Mouse (Mus musculus): ENCODE measurements at regions not wholly inside any gene's neighbourhood (a gene's known extent, or its start where the extent isn't known, plus 50 kb on each side); places are given as distances from the start of the nearest gene placed in this dataset.

DNA sequence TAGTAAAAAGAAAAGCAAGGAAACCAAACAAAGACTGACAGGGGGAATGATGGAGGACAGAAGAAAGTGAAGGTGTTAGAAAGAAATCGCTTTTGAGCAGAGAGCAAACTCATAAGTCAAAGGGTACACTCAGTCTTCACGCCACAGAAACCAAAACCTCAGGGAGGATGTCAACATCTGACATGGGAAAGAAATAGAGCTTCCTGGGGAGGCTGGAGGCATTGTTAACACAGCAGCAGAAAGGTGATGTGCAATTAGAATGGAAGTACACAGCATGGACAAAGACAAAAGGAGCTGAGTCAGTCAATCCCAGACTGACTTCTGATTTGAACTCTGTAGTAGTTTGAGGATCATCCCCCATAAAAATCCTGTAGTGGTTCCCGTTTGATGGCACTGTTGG lies 261.2 kb upstream of the Clec14a start:
- Histone ChIP-seq H3K4me2 (ENCODE audit: low read length) (no peak overlapping the region), H3K9ac (ENCODE audit: low read depth, low read length) (no peak overlapping the region), H3K36me3 (ENCODE audit: control insufficient read depth, insufficient read depth, low read length) (no peaks in the 10 kb centered on the region), H3K27ac (ENCODE audit: low read depth, low read length) (no peak overlapping the region), H3K9me3 (ENCODE audit: control insufficient read depth, low read length) (no peaks in the 10 kb centered on the region), H3K4me1 (ENCODE audit: control insufficient read depth, insufficient read depth, low read depth, low read length) (no peaks in the 10 kb centered on the region), H3K4me3 (ENCODE audit: low read length) (no peak overlapping the region), H3K27me3 (replicated peaks; ENCODE audit: control insufficient read depth, insufficient read depth, low read length) (no peaks in the 10 kb centered on the region)
- ATAC-seq, result no peak
- WGBS, result 54% methylated on average over 3 of the region's 3 CpGs

DNA sequence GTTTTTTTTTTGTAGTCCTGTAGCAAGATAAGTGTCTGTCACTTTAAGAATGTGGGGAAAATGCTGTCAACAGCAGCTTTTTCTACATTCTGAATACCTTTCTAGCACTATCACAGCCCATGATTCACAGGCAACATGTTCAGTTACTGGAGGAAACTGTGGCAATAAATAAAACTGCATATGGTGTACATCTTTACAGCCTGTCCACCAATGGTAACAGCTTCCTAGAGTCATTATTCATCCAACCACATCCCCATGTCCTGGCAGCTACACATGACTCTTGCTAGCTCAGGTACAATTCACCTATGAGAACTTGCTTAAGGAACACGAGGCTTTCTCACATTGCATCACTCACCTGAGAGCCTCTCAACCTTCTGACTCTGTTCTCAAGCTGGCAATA lies 247.7 kb upstream of the Clec14a start:
- no peak for ATAC-seq
- no peaks in the 10 kb centered on the region for H3K36me3 ChIP-seq (ENCODE audit: control insufficient read depth, insufficient read depth, low read length)
- no peaks in the 10 kb centered on the region for H3K27me3 ChIP-seq (replicated peaks; ENCODE audit: control insufficient read depth, insufficient read depth, low read length)
- WGBS, result 52% methylated on average over 1 of the region's 1 CpGs
- no peak overlapping the region for H3K9ac ChIP-seq (ENCODE audit: low read depth, low read length)
- no peaks in the 10 kb centered on the region for H3K4me1 ChIP-seq (ENCODE audit: control insufficient read depth, insufficient read depth, low read depth, low read length)
- H3K9me3 ChIP-seq (ENCODE audit: control insufficient read depth, low read length), result no peaks in the 10 kb centered on the region
- no peak overlapping the region for H3K27ac ChIP-seq (ENCODE audit: low read depth, low read length)
- H3K4me2 ChIP-seq (ENCODE audit: low read length), result no peak overlapping the region
- H3K4me3 ChIP-seq (ENCODE audit: low read length), result no peak overlapping the region

DNA sequence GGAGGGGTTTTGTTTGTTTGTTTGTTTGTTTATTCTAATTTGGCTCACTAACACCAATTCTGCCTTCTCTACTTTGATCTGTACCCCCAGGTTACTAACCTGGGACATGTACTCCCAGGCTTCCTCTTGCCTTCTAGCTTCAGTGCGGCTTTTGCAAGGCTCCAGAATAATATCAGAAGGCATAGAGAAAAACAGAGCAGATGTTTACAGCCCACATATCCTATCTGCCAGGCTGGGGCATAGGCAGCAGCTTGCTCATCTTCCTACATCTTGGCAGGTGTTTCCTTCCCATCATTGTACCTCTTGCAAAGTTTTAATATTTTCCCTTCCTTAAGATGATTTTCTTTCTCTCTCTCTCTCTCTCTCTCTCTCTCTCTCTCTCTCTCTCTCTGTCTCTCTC lies 244.9 kb upstream of the Clec14a start:
- Histone ChIP-seq H3K4me2 (ENCODE audit: low read length) (no peak overlapping the region), H3K9ac (ENCODE audit: low read depth, low read length) (no peak overlapping the region), H3K9me3 (ENCODE audit: control insufficient read depth, low read length) (no peaks in the 10 kb centered on the region), H3K4me1 (ENCODE audit: control insufficient read depth, insufficient read depth, low read depth, low read length) (no peaks in the 10 kb centered on the region), H3K36me3 (ENCODE audit: control insufficient read depth, insufficient read depth, low read length) (no peaks in the 10 kb centered on the region), H3K4me3 (ENCODE audit: low read length) (no peak overlapping the region), H3K27ac (ENCODE audit: low read depth, low read length) (no peak overlapping the region), H3K27me3 (replicated peaks; ENCODE audit: control insufficient read depth, insufficient read depth, low read length) (no peaks in the 10 kb centered on the region)
- WGBS, result 97% methylated on average over 1 of the region's 1 CpGs
- ATAC-seq, result no peak

DNA sequence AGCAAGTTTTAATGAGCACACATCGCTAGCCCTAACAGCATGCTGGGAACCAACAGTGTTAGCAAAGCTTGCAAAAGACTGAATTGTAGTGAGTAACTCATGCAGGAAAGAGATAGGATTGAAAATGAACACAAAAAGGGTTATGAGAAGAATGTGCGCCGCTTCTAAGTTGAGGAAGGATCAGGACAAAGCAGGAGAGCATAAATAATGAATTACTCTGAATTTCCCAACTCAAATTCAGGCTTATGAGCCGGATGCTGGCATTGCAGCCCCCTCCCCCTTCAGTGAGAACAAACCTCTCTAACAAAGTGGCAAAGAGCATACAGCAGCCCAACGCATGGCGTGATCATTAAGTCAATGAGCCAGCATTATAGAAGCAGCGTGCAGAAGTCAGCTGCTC lies 243.6 kb upstream of the Clec14a start:
- peak overlapping the region; percentile 42 for H3K4me2 ChIP-seq (ENCODE audit: low read length)
- H3K27ac ChIP-seq (ENCODE audit: low read depth, low read length), result no peak overlapping the region
- WGBS, result 26% methylated on average over 7 of the region's 7 CpGs
- ATAC-seq, result peak; percentile 90
- peak overlapping the region; percentile 47; the same call in 1 of the 2 replicates for H3K9ac ChIP-seq (ENCODE audit: low read depth, low read length)
- no peak overlapping the region for H3K4me3 ChIP-seq (ENCODE audit: low read length)
- H3K9me3 ChIP-seq (ENCODE audit: control insufficient read depth, low read length), result no peaks in the 10 kb centered on the region
- no peaks in the 10 kb centered on the region for H3K27me3 ChIP-seq (replicated peaks; ENCODE audit: control insufficient read depth, insufficient read depth, low read length)
- H3K4me1 ChIP-seq (ENCODE audit: control insufficient read depth, insufficient read depth, low read depth, low read length), result no peaks in the 10 kb centered on the region
- no peaks in the 10 kb centered on the region for H3K36me3 ChIP-seq (ENCODE audit: control insufficient read depth, insufficient read depth, low read length)

DNA sequence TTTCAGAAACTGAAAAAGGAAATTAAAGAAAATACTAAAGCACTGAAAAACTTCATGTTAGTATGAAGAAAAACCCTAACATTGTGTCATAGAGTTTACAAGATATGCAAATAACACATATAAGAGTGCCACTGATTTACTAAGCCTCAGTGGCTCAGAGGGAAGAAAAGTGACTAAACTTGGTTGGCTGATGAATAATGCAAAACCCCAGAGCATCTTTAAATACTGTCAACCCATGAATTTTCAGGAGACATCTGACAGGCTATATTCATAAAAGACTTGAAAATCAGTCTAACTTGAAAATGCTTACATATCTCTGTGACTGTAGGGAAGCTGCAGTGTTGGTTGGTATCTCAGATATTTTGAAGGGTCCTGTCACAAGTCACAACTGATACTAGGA lies 235.2 kb upstream of the Clec14a start:
- no peaks in the 10 kb centered on the region for H3K4me1 ChIP-seq (ENCODE audit: control insufficient read depth, insufficient read depth, low read depth, low read length)
- no peak overlapping the region for H3K4me2 ChIP-seq (ENCODE audit: low read length)
- no peaks in the 10 kb centered on the region for H3K9me3 ChIP-seq (ENCODE audit: control insufficient read depth, low read length)
- H3K27ac ChIP-seq (ENCODE audit: low read depth, low read length), result no peak overlapping the region
- no peak overlapping the region for H3K9ac ChIP-seq (ENCODE audit: low read depth, low read length)
- H3K4me3 ChIP-seq (ENCODE audit: low read length), result no peak overlapping the region
- ATAC-seq, result no peak
- H3K36me3 ChIP-seq (ENCODE audit: control insufficient read depth, insufficient read depth, low read length), result no peaks in the 10 kb centered on the region
- no peaks in the 10 kb centered on the region for H3K27me3 ChIP-seq (replicated peaks; ENCODE audit: control insufficient read depth, insufficient read depth, low read length)

DNA sequence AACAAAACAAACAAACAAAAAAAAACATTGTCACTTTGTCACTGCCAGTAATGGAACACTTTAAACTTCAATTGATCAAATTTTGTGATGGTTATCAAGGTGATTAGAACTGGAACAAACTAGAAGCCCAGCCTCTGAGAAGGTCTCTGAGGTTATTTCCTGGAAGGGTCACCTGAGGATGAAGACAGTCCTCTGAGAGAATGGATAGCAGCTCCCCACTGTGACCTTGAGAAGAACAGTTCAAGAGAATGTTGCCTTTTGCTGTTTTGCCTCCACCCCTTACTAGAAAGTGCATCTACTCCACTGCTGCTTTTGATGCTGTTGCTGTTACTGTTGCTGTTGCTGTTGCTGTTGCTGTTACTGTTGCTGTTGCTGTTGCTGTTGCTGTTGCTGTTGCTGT lies 205.1 kb upstream of the Clec14a start:
- no peak for ATAC-seq
- Histone ChIP-seq H3K4me1 (ENCODE audit: control insufficient read depth, insufficient read depth, low read depth, low read length) (no peaks in the 10 kb centered on the region), H3K9me3 (ENCODE audit: control insufficient read depth, low read length) (no peaks in the 10 kb centered on the region), H3K36me3 (ENCODE audit: control insufficient read depth, insufficient read depth, low read length) (no peaks in the 10 kb centered on the region), H3K4me2 (ENCODE audit: low read length) (no peak overlapping the region), H3K27ac (ENCODE audit: low read depth, low read length) (no peak overlapping the region), H3K9ac (ENCODE audit: low read depth, low read length) (no peak overlapping the region), H3K4me3 (ENCODE audit: low read length) (no peak overlapping the region), H3K27me3 (replicated peaks; ENCODE audit: control insufficient read depth, insufficient read depth, low read length) (no peaks in the 10 kb centered on the region)

DNA sequence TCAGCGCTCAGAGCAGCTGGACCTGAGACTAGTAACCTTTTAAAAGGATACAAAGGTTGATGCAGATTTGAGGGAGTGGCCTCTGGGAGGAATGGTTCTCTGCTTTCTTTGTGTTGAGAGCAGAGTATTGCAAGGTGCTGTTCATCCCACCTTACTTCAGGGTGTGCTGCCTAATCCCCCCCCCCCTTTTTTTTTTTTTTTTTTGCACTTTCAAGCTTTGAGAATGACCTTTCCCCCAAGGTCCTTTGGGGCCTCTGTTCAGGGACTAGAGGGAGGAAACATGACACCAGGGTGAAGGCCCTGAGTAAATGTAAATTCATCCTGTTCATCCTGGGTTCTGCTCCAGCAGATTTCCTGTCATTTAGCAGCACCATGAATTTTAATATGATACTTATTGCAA lies 204.4 kb upstream of the Clec14a start:
- Histone ChIP-seq H3K4me2 (ENCODE audit: low read length) (no peak overlapping the region), H3K4me3 (ENCODE audit: low read length) (no peak overlapping the region), H3K4me1 (ENCODE audit: control insufficient read depth, insufficient read depth, low read depth, low read length) (no peaks in the 10 kb centered on the region), H3K9me3 (ENCODE audit: control insufficient read depth, low read length) (no peaks in the 10 kb centered on the region), H3K9ac (ENCODE audit: low read depth, low read length) (no peak overlapping the region), H3K36me3 (ENCODE audit: control insufficient read depth, insufficient read depth, low read length) (no peaks in the 10 kb centered on the region), H3K27me3 (replicated peaks; ENCODE audit: control insufficient read depth, insufficient read depth, low read length) (no peaks in the 10 kb centered on the region), H3K27ac (ENCODE audit: low read depth, low read length) (no peak overlapping the region)
- 55% methylated on average over 1 of the region's 1 CpGs for WGBS
- no peak for ATAC-seq

DNA sequence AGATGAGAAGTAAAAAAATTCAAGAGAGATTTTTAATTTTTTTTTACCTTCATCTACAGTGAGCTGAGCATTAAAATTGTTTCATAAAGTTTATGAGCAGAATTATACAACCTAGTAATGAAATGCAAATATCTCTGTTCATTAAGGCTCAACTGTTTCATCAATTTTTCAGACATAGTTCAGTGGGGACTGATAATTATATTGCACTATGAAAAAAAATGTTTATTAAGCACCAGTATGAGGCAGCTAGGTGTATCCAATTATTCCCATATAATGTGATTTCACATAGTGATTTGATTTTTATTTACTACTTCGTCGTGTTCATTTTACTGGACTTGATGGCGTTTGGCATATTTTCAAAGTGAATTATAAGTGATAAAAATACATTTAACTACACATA lies 191.4 kb upstream of the Clec14a start:
- WGBS, result 82% methylated on average over 3 of the region's 3 CpGs
- Histone ChIP-seq H3K9ac (ENCODE audit: low read depth, low read length) (no peak overlapping the region), H3K9me3 (ENCODE audit: control insufficient read depth, low read length) (no peaks in the 10 kb centered on the region), H3K27me3 (replicated peaks; ENCODE audit: control insufficient read depth, insufficient read depth, low read length) (no peaks in the 10 kb centered on the region), H3K4me1 (ENCODE audit: control insufficient read depth, insufficient read depth, low read depth, low read length) (no peaks in the 10 kb centered on the region), H3K4me3 (ENCODE audit: low read length) (no peak overlapping the region), H3K27ac (ENCODE audit: low read depth, low read length) (no peak overlapping the region), H3K36me3 (ENCODE audit: control insufficient read depth, insufficient read depth, low read length) (no peaks in the 10 kb centered on the region), H3K4me2 (ENCODE audit: low read length) (no peak overlapping the region)
- ATAC-seq, result no peak

DNA sequence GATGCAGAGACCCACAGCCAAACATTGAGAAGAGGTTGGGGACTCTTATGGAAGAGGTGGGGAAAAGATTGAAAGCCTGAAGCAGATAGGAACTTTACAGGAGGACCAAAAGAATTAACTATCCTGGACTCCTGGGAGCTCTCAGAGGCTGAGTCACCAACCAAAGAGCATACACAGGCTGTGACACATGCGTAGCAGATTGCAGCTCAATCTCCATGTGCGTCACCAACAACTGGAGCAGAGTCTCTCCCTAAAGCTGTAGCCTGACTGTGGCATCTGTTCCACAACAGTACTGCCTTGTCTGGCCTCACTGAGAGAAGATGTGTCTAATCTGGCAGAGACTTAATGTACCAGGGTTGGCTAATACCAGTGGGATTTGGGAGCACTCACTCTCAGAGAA lies 185.7 kb upstream of the Clec14a start:
- 77% methylated on average over 2 of the region's 2 CpGs for WGBS
- no peak for ATAC-seq

DNA sequence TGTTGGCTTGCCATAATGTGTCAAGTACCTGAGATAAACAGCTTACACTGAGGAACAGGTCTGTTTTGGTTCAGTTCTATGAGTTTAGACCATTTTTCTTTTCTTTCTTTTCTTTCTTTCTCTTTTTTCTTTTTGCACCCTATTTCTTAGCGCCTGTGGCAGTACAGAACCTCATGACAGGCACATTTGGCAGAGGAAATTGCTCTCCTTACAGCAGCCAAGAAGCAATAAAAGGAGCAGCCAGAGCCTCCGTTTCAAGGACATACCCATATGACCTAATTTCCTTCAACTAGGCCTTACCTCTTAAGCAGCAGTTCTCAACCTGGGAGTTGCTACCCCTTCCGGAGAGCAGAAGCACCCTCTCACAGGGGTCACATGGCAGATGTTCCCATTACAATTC lies 173.9 kb upstream of the Clec14a start:
- WGBS, result 68% methylated on average over 3 of the region's 3 CpGs
- no peak for ATAC-seq
- Histone ChIP-seq H3K9me3 (ENCODE audit: control insufficient read depth, low read length) (no peaks in the 10 kb centered on the region), H3K36me3 (ENCODE audit: control insufficient read depth, insufficient read depth, low read length) (no peaks in the 10 kb centered on the region), H3K27ac (ENCODE audit: low read depth, low read length) (no peak overlapping the region), H3K4me2 (ENCODE audit: low read length) (no peak overlapping the region), H3K27me3 (replicated peaks; ENCODE audit: control insufficient read depth, insufficient read depth, low read length) (no peaks in the 10 kb centered on the region), H3K4me3 (ENCODE audit: low read length) (no peak overlapping the region), H3K4me1 (ENCODE audit: control insufficient read depth, insufficient read depth, low read depth, low read length) (no peaks in the 10 kb centered on the region), H3K9ac (ENCODE audit: low read depth, low read length) (no peak overlapping the region)

More for the DNA sequence above, 185.7 kb upstream of the Clec14a start:
- no peaks in the 10 kb centered on the region for H3K36me3 ChIP-seq (ENCODE audit: control insufficient read depth, insufficient read depth, low read length)
- H3K9ac ChIP-seq (ENCODE audit: low read depth, low read length), result no peak overlapping the region
- no peaks in the 10 kb centered on the region for H3K4me1 ChIP-seq (ENCODE audit: control insufficient read depth, insufficient read depth, low read depth, low read length)
- H3K27me3 ChIP-seq (replicated peaks; ENCODE audit: control insufficient read depth, insufficient read depth, low read length), result no peaks in the 10 kb centered on the region
- no peak overlapping the region for H3K4me3 ChIP-seq (ENCODE audit: low read length)
- no peak overlapping the region for H3K4me2 ChIP-seq (ENCODE audit: low read length)
- H3K27ac ChIP-seq (ENCODE audit: low read depth, low read length), result no peak overlapping the region
- H3K9me3 ChIP-seq (ENCODE audit: control insufficient read depth, low read length), result no peaks in the 10 kb centered on the region
